Mouse (Mus musculus): ENCODE measurements around the gene Pgk1.

Pgk1 gene

GRCm38 (mm10) chrX:106219171-106220032 lies 32.5 kb downstream of the Pgk1 start:
- peak; percentile 46 for DNase-seq (ENCODE audit: low spot score)

DNA sequence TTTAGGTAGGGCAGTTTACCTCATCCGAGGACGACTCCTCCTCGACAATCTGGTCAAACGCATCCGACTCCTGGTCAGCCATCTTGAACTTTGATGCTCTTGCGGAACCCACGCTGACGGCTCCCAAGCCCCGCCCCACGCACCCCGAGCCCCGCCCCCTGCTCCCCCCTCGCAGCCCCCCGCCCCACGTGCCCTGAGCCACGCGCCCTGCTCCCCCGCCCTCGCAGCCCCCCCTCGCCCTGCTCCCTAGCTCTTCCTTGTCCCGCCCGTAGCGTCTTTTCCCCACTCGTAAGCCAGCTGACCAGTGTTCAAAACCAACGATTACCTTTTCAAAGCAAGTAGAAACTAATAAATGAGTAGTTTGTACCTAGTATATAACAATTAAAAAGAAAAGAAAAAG lies 34.2 kb downstream of the Pgk1 start, which contains the start of gene Taf9b:
Taf9b (minus strand) TSS at position 101 of the 400 bp plus-strand sequence.
- no peak for DNase-seq (ENCODE audit: low spot score)

Data from urinary bladder, postnatal 25 days (tissue).